Mouse (Mus musculus) limb, embryonic 10.5 days (tissue): Measurements from ENCODE around the gene 1700007K13Rik. TPM values are rescaled to one million over a fixed set of nuclear protein-coding genes. Genes with fewer than 3 reads are reported as not detected.
"Not testable (repeated sequence)": the region's sequence is repeated elsewhere in the genome, so short reads cannot be mapped to it uniquely, and the experiment has no call there.

Experiments
- DNase-seq: peaks from one replicate; pipeline ENCODE4 v3.0.0-alpha.2; 2017; ENCODE audit warnings: low spot score
- H3K27ac ChIP-seq: fragments of 300-500 bp; sonication (generic); 2 replicates; pipeline ENCODE4 v1.5.1; 2016; ENCODE audit warnings: mild to moderate bottlenecking
- H3K27me3 ChIP-seq: fragments of 300-500 bp; sonication (generic); 2 replicates; pipeline ENCODE4 v1.6.1; 2016; ENCODE audit warnings: low read depth, mild to moderate bottlenecking; ENCODE audit not compliant: poor library complexity, severe bottlenecking
- H3K36me3 ChIP-seq: fragments of 300-500 bp; sonication (generic); 2 replicates; pipeline ENCODE4 v1.6.1; 2016; ENCODE audit warnings: mild to moderate bottlenecking, moderate library complexity
- H3K4me1 ChIP-seq: fragments of 300-500 bp; sonication (generic); 2 replicates; pipeline ENCODE4 v1.6.1; 2016
- H3K4me3 ChIP-seq: fragments of 300-500 bp; sonication (generic); 2 replicates; pipeline ENCODE4 v1.5.1; 2016; ENCODE audit warnings: mild to moderate bottlenecking, moderate library complexity
- H3K9me3 ChIP-seq: fragments of 300-500 bp; sonication (generic); replicated peaks from 2 replicates; pipeline ENCODE4 v1.6.1; 2016; ENCODE audit warnings: mild to moderate bottlenecking
- WGBS: fragments of 180-500 bp; shearing (Covaris S2); methylation state at CpG from one replicate; pipeline ENCODE4 v1.1.7; 2016; 5-methylcytosine and 5-hydroxymethylcytosine counted together
- polyA plus RNA-seq: library from polyadenylated mRNA; unstranded; fragments of >200 nt; fragmentation: Nextera tagmentation; extraction: Ambion mirVana; gene quantifications from 2 replicates; pipeline ENCODE4 v1.2.1, GENCODE M21; 2016

1700007K13Rik gene
- polyA plus RNA-seq, 1 experiment from 2014 or later, result 0.61 TPM

- WGBS, result 89% methylated on average over 16 of the region's 16 CpGs
- H3K9me3 ChIP-seq, result no peaks in the 10 kb centered on the region; the same call in 1 of the 2 replicates
- no peak for DNase-seq
- H3K27ac ChIP-seq, result no peak overlapping the region
- H3K4me1 ChIP-seq, result no peaks in the 10 kb centered on the region
- no peaks in the 10 kb centered on the region for H3K36me3 ChIP-seq
- H3K4me3 ChIP-seq, result no peak overlapping the region
- no peaks in the 10 kb centered on the region for H3K27me3 ChIP-seq
Observed at GRCm38 (mm10) chr2:28495801-28496595, 29.9 kb upstream of the 1700007K13Rik start.

- WGBS, result 90% methylated on average over 14 of the region's 14 CpGs
- no peaks in the 10 kb centered on the region for H3K27me3 ChIP-seq
- H3K4me1 ChIP-seq, result no peaks in the 10 kb centered on the region
- H3K9me3 ChIP-seq, result no peaks in the 10 kb centered on the region; the same call in 1 of the 2 replicates
- no peak overlapping the region for H3K4me3 ChIP-seq
- no peak for DNase-seq
- no peak overlapping the region for H3K27ac ChIP-seq
- H3K36me3 ChIP-seq, result no peaks in the 10 kb centered on the region
Observed at GRCm38 (mm10) chr2:28495207-28495756, 29.1 kb upstream of the 1700007K13Rik start.

DNA sequence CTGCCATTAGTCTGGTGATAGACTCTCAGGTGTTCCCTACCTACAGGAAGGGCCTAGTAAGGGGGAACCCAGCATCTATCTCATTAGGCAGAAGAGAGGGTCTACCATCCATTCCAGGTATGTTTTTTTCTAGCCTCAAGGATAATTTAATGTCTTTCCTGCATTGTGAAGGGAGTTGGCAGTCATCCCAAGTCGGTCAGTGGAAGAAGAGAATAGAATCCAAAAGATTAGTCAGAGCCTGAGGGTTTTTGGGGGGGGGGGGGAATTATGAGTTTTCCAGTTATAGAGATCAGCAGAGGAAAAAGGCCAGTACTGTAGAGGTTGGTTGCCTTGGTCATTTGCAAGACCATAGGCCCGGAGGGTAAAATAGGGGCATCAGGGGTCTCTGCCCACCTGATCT is 28.4 kb upstream of the 1700007K13Rik start:
- H3K27me3 ChIP-seq, result no peaks in the 10 kb centered on the region
- no peaks in the 10 kb centered on the region; the same call in 1 of the 2 replicates for H3K9me3 ChIP-seq
- H3K4me3 ChIP-seq, result no peak overlapping the region
- 90% methylated on average over 2 of the region's 2 CpGs for WGBS
- DNase-seq, result no peak
- no peaks in the 10 kb centered on the region for H3K36me3 ChIP-seq
- H3K27ac ChIP-seq, result no peak overlapping the region
- no peaks in the 10 kb centered on the region for H3K4me1 ChIP-seq

- WGBS, result 74% methylated on average over 2 of the region's 2 CpGs
- no peaks in the 10 kb centered on the region for H3K9me3 ChIP-seq
- peaks cover 7% of the 10 kb centered on the region; the same call in 1 of the 2 replicates for H3K4me1 ChIP-seq
- no peak overlapping the region for H3K27ac ChIP-seq
- H3K36me3 ChIP-seq, result no peaks in the 10 kb centered on the region
- no peak for DNase-seq
- no peaks in the 10 kb centered on the region for H3K27me3 ChIP-seq
- H3K4me3 ChIP-seq, result no peak overlapping the region
Observed at GRCm38 (mm10) chr2:28483861-28484260, 17.7 kb upstream of the 1700007K13Rik start.

DNA sequence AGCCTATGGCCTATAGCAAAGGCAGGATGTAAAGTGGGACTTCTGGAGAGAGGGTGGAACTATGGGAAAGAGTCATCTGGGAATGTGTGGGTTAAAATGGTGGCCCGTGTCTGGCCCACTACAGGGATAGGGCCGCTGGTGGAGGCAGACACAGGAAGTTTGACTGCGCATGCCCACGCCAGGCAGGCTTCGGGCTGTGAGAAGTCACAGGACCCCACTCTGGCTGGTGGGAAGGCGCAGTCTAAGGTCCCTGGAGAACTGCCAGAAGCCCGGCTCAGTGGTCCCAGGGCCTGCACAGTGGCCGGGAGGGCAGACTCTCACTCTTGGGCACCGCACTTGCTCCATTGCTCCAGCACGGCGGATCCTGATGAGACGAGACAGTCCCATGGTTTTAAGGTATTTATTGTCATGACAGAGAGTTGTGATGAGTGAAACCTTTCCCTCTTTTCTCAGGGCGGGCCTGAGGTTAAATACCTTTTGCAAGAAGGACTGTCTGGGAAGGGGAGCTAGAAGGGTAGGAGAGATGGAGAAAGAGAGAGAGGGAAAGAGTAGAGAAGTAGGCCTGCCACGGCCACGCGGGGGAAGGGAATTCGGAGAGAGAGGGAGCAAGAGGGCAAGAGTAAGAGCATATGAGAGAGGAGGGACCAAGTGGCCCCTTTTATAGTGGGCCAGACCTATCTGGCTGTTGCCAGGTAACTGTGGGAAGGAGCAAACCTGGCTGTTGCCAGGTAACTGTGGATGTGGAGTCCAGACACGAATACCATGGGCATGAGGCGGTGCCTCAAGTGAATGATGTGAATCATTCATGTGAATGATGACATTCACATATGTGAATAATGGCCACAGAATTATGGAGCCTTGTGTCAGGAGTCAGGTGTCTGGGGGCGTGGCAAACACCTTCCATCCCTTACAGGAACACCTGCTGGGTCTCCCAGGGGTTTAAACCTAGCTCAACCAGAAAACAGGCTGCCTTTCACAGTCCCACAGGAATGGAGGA is 13.4 kb upstream of the 1700007K13Rik start:
- Histone ChIP-seq H3K9me3 (no peaks in the 10 kb centered on the region), H3K4me1 (peaks cover 7% of the 10 kb centered on the region; the same call in 1 of the 2 replicates), H3K4me3 (no peak overlapping the region), H3K27me3 (no peaks in the 10 kb centered on the region), H3K27ac (no peak overlapping the region), H3K36me3 (no peaks in the 10 kb centered on the region)
- 86% methylated on average over 20 of the region's 20 CpGs for WGBS
- no peak for DNase-seq

- H3K9me3 ChIP-seq, H3K36me3 ChIP-seq, H3K4me3 ChIP-seq, H3K27ac ChIP-seq, DNase-seq, H3K4me1 ChIP-seq, H3K27me3 ChIP-seq: not testable (repeated sequence)
- WGBS, result 94% methylated on average over 5 of the region's 5 CpGs
Observed at GRCm38 (mm10) chr2:28477993-28478392, 11.9 kb upstream of the 1700007K13Rik start.

- H3K27me3 ChIP-seq, H3K27ac ChIP-seq, H3K9me3 ChIP-seq, DNase-seq, H3K4me3 ChIP-seq: not testable (repeated sequence)
- peaks cover 16% of the 10 kb centered on the region for H3K4me1 ChIP-seq
- 92% methylated on average over 8 of the region's 8 CpGs for WGBS
- peaks cover 49% of the 10 kb centered on the region for H3K36me3 ChIP-seq
Observed at GRCm38 (mm10) chr2:28472011-28472410, 5.9 kb upstream of the 1700007K13Rik start.

DNA sequence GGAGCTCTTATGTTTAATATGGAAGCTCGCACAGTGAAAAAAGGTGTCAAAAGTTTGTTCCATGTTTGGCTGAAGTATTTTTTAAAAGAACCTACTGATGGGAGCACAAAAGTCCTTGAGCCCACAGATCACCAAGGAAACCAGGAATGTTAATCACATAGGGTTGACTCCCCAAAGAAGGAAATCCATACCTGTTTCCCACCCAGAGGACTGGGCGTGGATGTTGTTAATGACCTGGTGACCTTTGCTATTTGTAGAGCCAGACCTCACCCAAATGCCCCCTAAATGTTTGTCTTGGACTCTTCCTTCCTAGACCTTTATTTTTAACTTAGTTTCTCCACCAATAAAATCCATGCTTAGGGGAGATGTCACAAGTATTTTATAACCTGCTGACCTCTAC is 4.5 kb upstream of the 1700007K13Rik start:
- Histone ChIP-seq H3K9me3 (no peaks in the 10 kb centered on the region), H3K27ac (no peak overlapping the region), H3K27me3 (peaks cover 3% of the 10 kb centered on the region), H3K36me3 (peaks cover 49% of the 10 kb centered on the region), H3K4me3 (no peak overlapping the region), H3K4me1 (peaks cover 28% of the 10 kb centered on the region)
- DNase-seq, result no peak
- WGBS, result 93% methylated on average over 2 of the region's 2 CpGs

DNA sequence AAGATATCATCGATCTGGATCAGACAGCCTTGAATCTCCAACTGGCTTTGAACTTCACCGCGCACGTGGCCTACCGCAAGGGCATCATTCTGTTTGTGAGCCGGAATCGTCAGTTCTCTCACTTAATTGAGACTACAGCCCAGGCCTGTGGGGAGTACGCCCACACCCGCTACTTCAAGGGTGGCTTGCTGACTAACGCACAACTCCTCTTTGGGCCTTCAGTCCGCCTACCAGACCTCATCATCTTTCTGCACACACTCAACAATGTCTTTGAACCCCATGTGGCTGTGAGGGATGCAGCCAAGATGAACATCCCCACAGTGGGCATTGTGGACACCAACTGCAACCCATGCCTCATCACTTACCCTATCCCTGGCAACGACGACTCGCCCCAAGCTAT is 3.3 kb upstream of the 1700007K13Rik start:
- 97% methylated on average over 14 of the region's 14 CpGs for WGBS

GRCm38 (mm10) chr2:28468486-28469225 is 2.5 kb upstream of the 1700007K13Rik start:
- H3K36me3 ChIP-seq, result peaks cover 49% of the 10 kb centered on the region
- H3K4me1 ChIP-seq, result peaks cover 28% of the 10 kb centered on the region
- H3K9me3 ChIP-seq, result no peaks in the 10 kb centered on the region
- no peak for DNase-seq
- WGBS, result 57% methylated on average over 18 of the region's 18 CpGs
- H3K4me3 ChIP-seq, result peak overlapping the region; percentile 94
- H3K27ac ChIP-seq, result peak overlapping the region; percentile 95
- peaks cover 18% of the 10 kb centered on the region for H3K27me3 ChIP-seq

More for the DNA sequence above, 3.3 kb upstream of the 1700007K13Rik start:
- peaks cover 28% of the 10 kb centered on the region for H3K4me1 ChIP-seq
- no peak for DNase-seq
- peaks cover 49% of the 10 kb centered on the region for H3K36me3 ChIP-seq
- H3K27me3 ChIP-seq, result peaks cover 15% of the 10 kb centered on the region
- no peak overlapping the region for H3K4me3 ChIP-seq
- no peaks in the 10 kb centered on the region for H3K9me3 ChIP-seq
- H3K27ac ChIP-seq, result no peak overlapping the region

- Histone ChIP-seq H3K4me1 (peaks cover 28% of the 10 kb centered on the region), H3K27me3 (peaks cover 18% of the 10 kb centered on the region), H3K36me3 (peaks cover 43% of the 10 kb centered on the region), H3K27ac (peak within 1 kb of the TSS; percentile 95), H3K4me3 (peak within 1 kb of the TSS; percentile 94), H3K9me3 (no peaks in the 10 kb centered on the region)
- WGBS, result under 1% methylated on average over 52 of the region's 52 CpGs
- DNase-seq, result peak; percentile 96
Observed at GRCm38 (mm10) chr2:28467860-28468485, 1.8 kb upstream of the 1700007K13Rik start, which contains the start of gene Mrps2. Gene Mrps2 (plus strand): TSS chr2:28468066.

- peaks cover 28% of the 10 kb centered on the region for H3K4me1 ChIP-seq
- H3K27me3 ChIP-seq, result peaks cover 18% of the 10 kb centered on the region
- no peak overlapping the region for H3K4me3 ChIP-seq
- DNase-seq, result no peak
- H3K36me3 ChIP-seq, result peaks cover 12% of the 10 kb centered on the region
- WGBS, result 85% methylated on average over 9 of the region's 9 CpGs
- no peaks in the 10 kb centered on the region for H3K9me3 ChIP-seq
- no peak overlapping the region for H3K27ac ChIP-seq
Observed at GRCm38 (mm10) chr2:28464919-28465318, 1.2 kb downstream of the 1700007K13Rik start.
